Mouse (Mus musculus) cerebellum, adult 2 months (tissue): ENCODE measurements around the gene Hist1h2bg.

ENCODE experiments used
- CTCF ChIP-seq: fragments of 200-500 bp; IDR thresholded peaks from 2 replicates; pipeline ENCODE4 v1.5.1; 2011; ENCODE audit warnings: low read depth, mild to moderate bottlenecking, control low read depth, low read length, moderate library complexity, borderline replicate concordance; ENCODE audit not compliant: insufficient read depth
- POLR2A ChIP-seq: fragments of 200-500 bp; IDR thresholded peaks from 2 replicates; pipeline ENCODE4 v1.6.1; 2011; ENCODE audit warnings: low read length, control low read depth, borderline replicate concordance; ENCODE audit not compliant: insufficient read depth

- no peak for TF ChIP-seq POLR2A
- TF ChIP-seq CTCF = no peak
Observed at GRCm38 (mm10) chr13:23586940-23587225, 15.7 kb downstream of the Hist1h2bg start.
